Mouse (Mus musculus) kidney, embryonic 15.5 days (tissue): ENCODE measurements around the gene Ghdc. TPM values are rescaled to one million over a fixed set of nuclear protein-coding genes. Genes with fewer than 3 reads are reported as not detected.
A peak's percentile ranks its signal among the peaks of the same experiment; 100 is the strongest.

Experiments used
- ATAC-seq: fragments of 200-750 bp; cut with Nextera tagmentation; replicated peaks from 2 replicates; pipeline ENCODE4 v1.8.0; 2017; ENCODE audit warnings: moderate TSS enrichment; ENCODE audit not compliant: low FRiP score
- H3K27ac ChIP-seq: fragments of 300-500 bp; sonication (generic); 2 replicates; pipeline ENCODE4 v1.5.1; 2015; ENCODE audit warnings: mild to moderate bottlenecking, inconsistent platforms
- H3K27me3 ChIP-seq: fragments of 300-500 bp; sonication (generic); 2 replicates; pipeline ENCODE4 v1.6.1; 2015; ENCODE audit warnings: inconsistent platforms
- H3K36me3 ChIP-seq: fragments of 300-500 bp; sonication (generic); 2 replicates; pipeline ENCODE4 v1.6.1; 2015; ENCODE audit warnings: inconsistent platforms
- H3K4me1 ChIP-seq: fragments of 300-500 bp; sonication (generic); 2 replicates; pipeline ENCODE4 v1.6.1; 2015; ENCODE audit warnings: inconsistent platforms
- H3K4me2 ChIP-seq: fragments of 300-500 bp; sonication (generic); 2 replicates; pipeline ENCODE4 v1.6.1; 2015; ENCODE audit warnings: moderate library complexity, mild to moderate bottlenecking, inconsistent platforms
- H3K4me3 ChIP-seq: fragments of 300-500 bp; sonication (generic); replicated peaks from 2 replicates; pipeline ENCODE4 v1.5.1; 2015; ENCODE audit warnings: mild to moderate bottlenecking, inconsistent platforms
- H3K9ac ChIP-seq: fragments of 300-500 bp; sonication (generic); 2 replicates; pipeline ENCODE4 v1.6.1; 2015; ENCODE audit warnings: mild to moderate bottlenecking, inconsistent platforms
- H3K9me3 ChIP-seq: fragments of 300-500 bp; sonication (generic); replicated peaks from 2 replicates; pipeline ENCODE4 v1.6.1; 2016; ENCODE audit warnings: inconsistent platforms
- WGBS: fragments of 180-500 bp; shearing (Covaris S2); methylation state at CpG from one replicate; pipeline ENCODE4 v1.1.7; 2015; ENCODE audit warnings: mixed read lengths; 5-methylcytosine and 5-hydroxymethylcytosine counted together
- polyA plus RNA-seq: library from polyadenylated mRNA; unstranded; fragments of >200 nt; fragmentation: Nextera tagmentation; extraction: Ambion mirVana; gene quantifications from 2 replicates; pipeline ENCODE4 v1.2.1, GENCODE M21; 2015

The Ghdc gene
- polyA plus RNA-seq, 1 experiment from 2014 or later: 7.9 TPM

- Histone ChIP-seq H3K27ac (no peak overlapping the region), H3K27me3 (peaks cover 52% of the 10 kb centered on the region), H3K36me3 (no peaks in the 10 kb centered on the region), H3K4me3 (no peak overlapping the region), H3K9me3 (no peaks in the 10 kb centered on the region), H3K4me1 (peaks cover 19% of the 10 kb centered on the region), H3K9ac (no peak overlapping the region), H3K4me2 (no peak overlapping the region)
- 63% methylated on average over 6 of the region's 6 CpGs for WGBS
- no peak for ATAC-seq
Observed at GRCm38 (mm10) chr11:100756476-100756875, 14.3 kb downstream of the Ghdc start.

DNA sequence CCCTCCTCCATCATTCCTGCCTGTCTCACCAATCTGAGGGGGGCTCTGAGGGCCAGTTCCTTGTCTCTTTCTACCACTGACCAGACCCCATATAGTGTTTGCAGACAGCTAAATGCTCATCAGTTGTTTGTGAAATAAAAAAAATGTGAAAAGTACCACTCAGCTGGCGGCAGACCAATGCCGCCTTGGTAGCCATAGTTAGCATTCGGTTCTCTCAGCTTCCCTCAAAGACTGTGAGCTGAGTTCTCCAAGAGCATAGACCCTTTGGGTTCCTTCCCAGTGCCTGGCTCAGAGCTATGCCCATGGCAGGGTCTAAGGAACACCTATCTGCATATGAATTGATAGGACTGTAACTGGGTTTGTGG, 16.1 kb downstream of the Ghdc start:
- no peak overlapping the region for H3K4me2 ChIP-seq
- H3K4me3 ChIP-seq: no peak overlapping the region
- no peak overlapping the region for H3K27ac ChIP-seq
- H3K9me3 ChIP-seq: no peaks in the 10 kb centered on the region
- WGBS: 91% methylated on average over 3 of the region's 3 CpGs
- H3K36me3 ChIP-seq: no peaks in the 10 kb centered on the region
- no peak overlapping the region for H3K9ac ChIP-seq
- peaks cover 43% of the 10 kb centered on the region for H3K27me3 ChIP-seq
- ATAC-seq: no peak
- H3K4me1 ChIP-seq: peaks cover 15% of the 10 kb centered on the region

- 84% methylated on average over 12 of the region's 12 CpGs for WGBS
Observed at GRCm38 (mm10) chr11:100754021-100754692, 16.6 kb downstream of the Ghdc start.

GRCm38 (mm10) chr11:100752294-100752693, 18.5 kb downstream of the Ghdc start:
- no peak overlapping the region for H3K9ac ChIP-seq
- H3K27ac ChIP-seq: no peak overlapping the region
- WGBS: 26% methylated on average over 10 of the region's 10 CpGs
- H3K4me2 ChIP-seq: no peak overlapping the region
- no peaks in the 10 kb centered on the region for H3K36me3 ChIP-seq
- no peak for ATAC-seq
- H3K4me1 ChIP-seq: 0 out of 2 replicates have a peak, but pooled peaks cover 8% of the 10 kb centered on the region
- no peaks in the 10 kb centered on the region for H3K9me3 ChIP-seq
- peaks cover 39% of the 10 kb centered on the region for H3K27me3 ChIP-seq
- no peak overlapping the region for H3K4me3 ChIP-seq

More at GRCm38 (mm10) chr11:100754021-100754692, 16.6 kb downstream of the Ghdc start:
- Histone ChIP-seq H3K4me2 (no peak overlapping the region), H3K9me3 (no peaks in the 10 kb centered on the region), H3K4me1 (peaks cover 14% of the 10 kb centered on the region), H3K9ac (no peak overlapping the region), H3K4me3 (no peak overlapping the region), H3K27me3 (peaks cover 43% of the 10 kb centered on the region), H3K36me3 (no peaks in the 10 kb centered on the region), H3K27ac (no peak overlapping the region)
- no peak for ATAC-seq

DNA sequence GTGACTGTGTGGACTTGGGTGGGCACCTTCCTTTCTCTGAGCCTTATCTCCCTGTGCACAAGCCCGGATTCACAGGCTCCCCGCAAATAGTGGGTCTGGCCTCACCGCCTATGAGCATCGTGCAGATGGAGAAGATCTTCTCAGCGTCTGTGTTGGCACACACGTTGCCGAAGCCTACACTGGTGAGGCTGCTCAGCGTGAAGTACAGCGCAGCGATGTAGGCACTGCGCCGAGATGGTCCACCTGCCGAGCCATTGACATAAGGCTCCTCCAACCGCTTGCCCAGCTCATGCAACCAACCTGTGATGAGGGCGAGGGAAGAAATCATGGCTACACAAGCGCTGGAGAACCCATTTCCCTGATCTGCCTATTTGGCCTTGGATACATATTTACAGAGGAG, 20.6 kb downstream of the Ghdc start:
- H3K4me1 ChIP-seq: 0 out of 2 replicates have a peak, but pooled peaks cover 8% of the 10 kb centered on the region
- ATAC-seq: no peak
- no peak overlapping the region for H3K4me3 ChIP-seq
- no peaks in the 10 kb centered on the region for H3K36me3 ChIP-seq
- H3K9me3 ChIP-seq: no peaks in the 10 kb centered on the region
- 90% methylated on average over 16 of the region's 16 CpGs for WGBS
- no peak overlapping the region for H3K9ac ChIP-seq
- no peak overlapping the region for H3K4me2 ChIP-seq
- no peak overlapping the region for H3K27ac ChIP-seq
- peaks cover 41% of the 10 kb centered on the region for H3K27me3 ChIP-seq

GRCm38 (mm10) chr11:100749469-100749868, 21.3 kb downstream of the Ghdc start:
- 0 out of 2 replicates have a peak, but pooled peaks cover 8% of the 10 kb centered on the region for H3K4me1 ChIP-seq
- 44% methylated on average over 25 of the region's 25 CpGs for WGBS
- H3K9me3 ChIP-seq: no peaks in the 10 kb centered on the region
- H3K4me2 ChIP-seq: no peak overlapping the region
- no peaks in the 10 kb centered on the region for H3K36me3 ChIP-seq
- no peak overlapping the region for H3K4me3 ChIP-seq
- H3K27ac ChIP-seq: no peak overlapping the region
- H3K9ac ChIP-seq: no peak overlapping the region
- peaks cover 38% of the 10 kb centered on the region for H3K27me3 ChIP-seq
- no peak for ATAC-seq

GRCm38 (mm10) chr11:100748620-100749019, 22.1 kb downstream of the Ghdc start:
- 61% methylated on average over 4 of the region's 4 CpGs for WGBS
- Histone ChIP-seq H3K4me3 (no peak overlapping the region), H3K4me2 (no peak overlapping the region), H3K27me3 (peaks cover 38% of the 10 kb centered on the region), H3K36me3 (no peaks in the 10 kb centered on the region), H3K27ac (no peak overlapping the region), H3K9me3 (no peaks in the 10 kb centered on the region), H3K4me1 (0 out of 2 replicates have a peak, but pooled peaks cover 8% of the 10 kb centered on the region), H3K9ac (no peak overlapping the region)
- no peak for ATAC-seq

GRCm38 (mm10) chr11:100747114-100747513, 23.6 kb downstream of the Ghdc start:
- ATAC-seq: no peak

DNA sequence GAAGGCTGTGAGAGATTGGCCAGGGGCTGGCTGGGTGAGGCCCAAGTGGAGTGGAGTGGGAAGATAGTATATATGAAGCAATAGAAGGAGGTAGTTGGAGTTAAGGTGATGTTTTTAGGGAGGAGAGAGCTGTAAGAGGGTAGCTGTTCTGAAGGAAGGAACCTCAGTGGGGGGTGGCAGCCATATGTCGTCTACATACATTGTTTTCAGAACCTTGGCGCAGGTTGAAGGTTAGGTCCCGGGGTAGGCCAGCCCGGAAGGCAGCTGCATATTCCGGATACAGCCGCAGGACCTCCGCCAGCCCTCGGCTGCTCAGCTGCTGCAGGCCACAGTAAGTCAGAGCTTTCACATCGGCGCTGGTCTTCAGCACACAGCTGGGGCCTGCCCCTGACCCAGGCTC, 24.2 kb downstream of the Ghdc start:
- Histone ChIP-seq H3K9ac (no peak overlapping the region), H3K9me3 (no peaks in the 10 kb centered on the region), H3K27ac (no peak overlapping the region), H3K4me2 (no peak overlapping the region), H3K4me3 (no peak overlapping the region), H3K27me3 (peaks cover 29% of the 10 kb centered on the region), H3K36me3 (no peaks in the 10 kb centered on the region), H3K4me1 (0 out of 2 replicates have a peak, but pooled peaks cover 3% of the 10 kb centered on the region)
- WGBS: 83% methylated on average over 10 of the region's 10 CpGs
- no peak for ATAC-seq

More at GRCm38 (mm10) chr11:100747114-100747513, 23.6 kb downstream of the Ghdc start:
- peaks cover 33% of the 10 kb centered on the region for H3K27me3 ChIP-seq
- 63% methylated on average over 5 of the region's 5 CpGs for WGBS
- 0 out of 2 replicates have a peak, but pooled peaks cover 6% of the 10 kb centered on the region for H3K4me1 ChIP-seq
- no peaks in the 10 kb centered on the region for H3K9me3 ChIP-seq
- no peak overlapping the region for H3K27ac ChIP-seq
- no peaks in the 10 kb centered on the region for H3K36me3 ChIP-seq
- H3K4me2 ChIP-seq: no peak overlapping the region
- no peak overlapping the region for H3K4me3 ChIP-seq
- H3K9ac ChIP-seq: no peak overlapping the region

DNA sequence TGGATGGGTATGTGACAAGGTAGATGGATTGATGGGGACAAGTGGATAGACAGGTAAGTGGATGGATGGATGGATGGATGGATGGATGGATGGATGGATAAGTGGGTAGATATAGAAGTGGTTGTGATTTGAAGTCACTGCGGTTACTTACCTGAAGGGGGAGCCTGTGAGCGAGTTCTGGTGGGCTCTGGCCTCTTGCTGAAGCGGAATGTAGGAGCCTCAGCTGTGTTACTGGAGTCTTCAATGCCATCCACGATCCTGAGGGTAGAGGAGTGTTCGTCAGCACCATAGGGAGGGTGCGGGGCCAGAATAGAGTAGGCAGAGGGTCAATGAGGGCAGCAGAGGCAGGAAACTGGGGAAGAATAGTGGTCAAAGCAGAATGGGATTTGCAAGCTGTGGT, 25.7 kb downstream of the Ghdc start:
- H3K4me1 ChIP-seq: 0 out of 2 replicates have a peak, but pooled peaks cover 3% of the 10 kb centered on the region
- WGBS: 10% methylated on average over 6 of the region's 6 CpGs
- ATAC-seq: no peak
- no peak overlapping the region for H3K9ac ChIP-seq
- H3K27ac ChIP-seq: no peak overlapping the region
- no peaks in the 10 kb centered on the region for H3K9me3 ChIP-seq
- no peak overlapping the region for H3K4me3 ChIP-seq
- no peak overlapping the region for H3K4me2 ChIP-seq
- H3K27me3 ChIP-seq: peaks cover 27% of the 10 kb centered on the region
- H3K36me3 ChIP-seq: no peaks in the 10 kb centered on the region

DNA sequence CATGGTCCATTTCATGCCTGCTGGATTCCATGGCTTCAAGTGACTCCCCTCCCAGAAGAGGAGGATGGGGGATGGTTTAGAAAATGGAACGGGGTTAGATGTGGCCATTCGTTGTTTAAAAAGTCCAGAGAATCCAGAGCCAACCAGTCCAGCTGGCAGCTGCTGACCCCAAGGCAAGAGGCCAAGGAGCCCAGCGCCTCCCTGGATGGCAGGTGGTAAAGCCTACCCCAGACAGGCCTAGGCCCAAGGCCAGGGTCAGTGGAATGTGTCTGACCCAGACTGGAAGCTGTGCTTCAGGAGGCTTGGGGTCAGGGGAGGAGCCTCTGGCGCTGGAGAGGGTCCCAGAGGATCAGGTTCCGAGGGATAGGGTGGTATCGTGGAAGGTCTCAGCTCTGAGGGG, 29.4 kb downstream of the Ghdc start:
- H3K27ac ChIP-seq: no peak overlapping the region
- ATAC-seq: no peak
- no peaks in the 10 kb centered on the region for H3K36me3 ChIP-seq
- no peak overlapping the region for H3K4me2 ChIP-seq
- 52% methylated on average over 6 of the region's 6 CpGs for WGBS
- no peaks in the 10 kb centered on the region for H3K9me3 ChIP-seq
- H3K9ac ChIP-seq: no peak overlapping the region
- H3K27me3 ChIP-seq: no peaks in the 10 kb centered on the region
- H3K4me3 ChIP-seq: no peak overlapping the region
- H3K4me1 ChIP-seq: peaks cover 15% of the 10 kb centered on the region

DNA sequence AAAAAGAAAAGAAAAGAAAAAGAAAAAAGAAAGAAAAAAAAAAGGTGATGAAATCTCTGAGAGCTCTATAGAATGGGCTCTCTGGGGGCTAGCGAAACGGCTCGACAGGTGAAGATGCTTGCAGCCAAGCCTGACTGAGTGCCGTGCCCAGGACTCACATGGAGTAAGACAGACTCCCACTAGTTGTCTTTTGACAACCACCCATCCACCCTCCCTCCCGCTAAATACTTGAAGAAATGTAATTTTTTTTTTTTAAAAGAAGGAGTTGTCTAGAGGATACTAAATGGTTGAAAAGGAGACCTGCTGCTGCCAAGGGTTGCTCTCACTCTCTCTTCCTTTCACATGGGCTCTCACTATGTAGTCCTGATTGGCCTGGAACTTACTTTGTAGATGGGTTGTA, 32.0 kb downstream of the Ghdc start:
- no peaks in the 10 kb centered on the region for H3K9me3 ChIP-seq
- no peaks in the 10 kb centered on the region for H3K36me3 ChIP-seq
- peak overlapping the region; percentile 65 for H3K4me2 ChIP-seq
- WGBS: 17% methylated on average over 5 of the region's 5 CpGs
- peak overlapping the region; percentile 67 for H3K4me3 ChIP-seq
- H3K9ac ChIP-seq: peak overlapping the region; percentile 18; the same call in 1 of the 2 replicates
- H3K4me1 ChIP-seq: peaks cover 26% of the 10 kb centered on the region
- no peak; the same call in 1 of the 2 replicates for ATAC-seq
- H3K27ac ChIP-seq: no peak overlapping the region
- H3K27me3 ChIP-seq: no peaks in the 10 kb centered on the region
